Mouse (Mus musculus): ENCODE measurements around the gene Hacd3. TPM values are rescaled to one million over a fixed set of nuclear protein-coding genes. Genes with fewer than 3 reads are reported as not detected.
A peak's percentile ranks its signal among the peaks of the same experiment; 100 is the strongest.

Gene Hacd3
- total and polyA plus RNA-seq, 3 experiments = 30.4 to 68.7 (median 41.5) TPM

DNA sequence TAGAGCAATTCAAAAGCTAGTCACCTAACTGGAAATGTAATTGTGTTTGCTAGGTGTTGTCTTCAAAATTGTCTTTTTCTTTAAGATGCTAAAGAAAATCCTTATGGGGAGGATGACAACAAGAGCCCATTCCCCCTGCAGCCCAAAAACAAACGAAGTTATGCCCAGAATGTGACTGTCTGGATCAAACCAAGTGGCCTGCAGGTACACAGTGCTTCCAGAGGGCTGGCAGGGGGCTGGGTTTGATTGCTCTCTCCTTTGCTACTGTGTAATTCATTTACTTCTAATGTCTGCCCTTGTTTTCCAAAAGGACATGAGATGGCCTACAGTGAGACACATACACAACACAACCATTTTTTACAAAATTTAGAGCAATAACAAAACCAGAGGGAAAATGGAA, 39.6 kb downstream of the Hacd3 start:
- Histone ChIP-seq H3K4me2 (ENCODE audit: insufficient read depth, low read depth, poor library complexity, severe bottlenecking) (no peak overlapping the region), H3K9me3 (replicated peaks; ENCODE audit: low read length) (no peaks in the 10 kb centered on the region), H3K79me2 (replicated peaks; ENCODE audit: control insufficient read depth, extremely low read depth, insufficient read depth, poor library complexity, severe bottlenecking) (no peaks in the 10 kb centered on the region), H3K4me3 (replicated peaks in 1 of 3; ENCODE audit: low read depth in 2 of 3, low read length in 2 of 3, poor library complexity in 1 of 3) (no peak overlapping the region), H3K4me1 (ENCODE audit: control insufficient read depth in 1 of 2, insufficient read depth in 2 of 2) (peaks cover 0 to 14% of the 10 kb centered on the region in 2 experiments; a peak in 2 of 4 replicates), H3K9ac (ENCODE audit: insufficient read depth, low read depth) (no peak overlapping the region), H3K27me3 (replicated peaks) (no peaks in the 10 kb centered on the region), H3K27ac (ENCODE audit: insufficient read depth, low read depth) (no peak overlapping the region), H3K36me3 (replicated peaks in 1 of 2; ENCODE audit: control insufficient read depth in 1 of 2, insufficient read depth in 1 of 2, low read length in 1 of 2) (peaks cover 74 to 99% of the 10 kb centered on the region in 2 experiments)
- TF ChIP-seq TBP (conservative IDR thresholded peaks at IDR 0.05; ENCODE audit: low read depth, low read length) (no peak), PAX5 (IDR thresholded peaks at IDR 0.05; ENCODE audit: low read length) (no peak), ELF1 (IDR thresholded peaks at IDR 0.05; ENCODE audit: low read depth, low read length) (no peak), KAT2A (IDR thresholded peaks at IDR 0.05; ENCODE audit: insufficient replicate concordance, low read length) (no peak), USF2 (conservative IDR thresholded peaks at IDR 0.05; ENCODE audit: low read depth, low read length) (no peak), ZNF384 (IDR thresholded peaks at IDR 0.05; ENCODE audit: low read depth, low read length) (no peak)
- dilution Hi-C loops (cut with MboI; ENCODE audit: extremely low pct_ligation_motif_present, extremely low pct_unique_long_range_greater_than_20kb, low sequenced_read_pairs) = no loop called here
- in situ Hi-C loops (cut with MboI; ENCODE audit: low pct_ligation_motif_present, low pct_unique_long_range_greater_than_20kb, low sequenced_read_pairs) = no loop called here
- no peak for DNase-seq (ENCODE audit: extremely low read depth)

DNA sequence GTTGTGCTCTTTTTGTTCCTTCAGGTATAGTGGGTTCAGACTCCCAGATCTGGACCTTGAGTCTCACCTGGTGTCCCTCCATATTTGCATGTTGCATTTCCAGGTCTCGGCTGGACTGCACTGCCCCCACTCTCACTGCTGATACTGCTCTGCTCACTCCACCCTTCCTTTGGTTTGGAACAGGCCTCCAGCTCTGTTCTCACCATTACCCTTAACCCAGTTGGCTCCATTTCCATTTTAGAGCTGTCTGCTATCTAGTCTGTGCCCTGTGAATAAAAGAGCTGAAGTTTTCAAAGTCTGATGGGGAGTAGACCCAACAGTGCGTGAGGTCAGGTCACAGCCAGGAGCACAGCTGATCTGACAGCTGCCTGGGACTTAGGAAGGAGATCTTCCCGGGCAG, 40.9 kb downstream of the Hacd3 start:
- no peak overlapping the region for H3K4me2 ChIP-seq (ENCODE audit: insufficient read depth, low read depth, poor library complexity, severe bottlenecking)
- H3K4me3 ChIP-seq (replicated peaks in 1 of 3; ENCODE audit: low read depth in 2 of 3, low read length in 2 of 3, poor library complexity in 1 of 3) = no peak overlapping the region
- H3K36me3 ChIP-seq (replicated peaks in 1 of 2; ENCODE audit: control insufficient read depth in 1 of 2, insufficient read depth in 1 of 2, low read length in 1 of 2) = peaks cover 73 to 99% of the 10 kb centered on the region in 2 experiments
- H3K27me3 ChIP-seq (replicated peaks) = no peaks in the 10 kb centered on the region
- no peak for TF ChIP-seq ZNF384 (IDR thresholded peaks at IDR 0.05; ENCODE audit: low read depth, low read length)
- no peak for TF ChIP-seq ETS1 (conservative IDR thresholded peaks at IDR 0.05; ENCODE audit: low read depth, low read length)
- no peak for TF ChIP-seq POLR2A (IDR thresholded peaks at IDR 0.05; ENCODE audit: low read depth, low read length)
- no peak for TF ChIP-seq ELF1 (IDR thresholded peaks at IDR 0.05; ENCODE audit: low read depth, low read length)
- no peak for TF ChIP-seq BHLHE40 (IDR thresholded peaks at IDR 0.05; ENCODE audit: low read depth, low read length)
- TF ChIP-seq RCOR1 (conservative IDR thresholded peaks at IDR 0.05; ENCODE audit: low read depth, low read length) = no peak
- no peak for TF ChIP-seq USF2 (conservative IDR thresholded peaks at IDR 0.05; ENCODE audit: low read depth, low read length)
- dilution Hi-C loops (cut with MboI; ENCODE audit: extremely low pct_ligation_motif_present, extremely low pct_unique_long_range_greater_than_20kb, low sequenced_read_pairs) (no loop called here), in situ Hi-C loops (cut with MboI; ENCODE audit: low pct_ligation_motif_present, low pct_unique_long_range_greater_than_20kb, low sequenced_read_pairs) (no loop called here)
- no peak overlapping the region for H3K27ac ChIP-seq (ENCODE audit: insufficient read depth, low read depth)
- H3K79me2 ChIP-seq (replicated peaks; ENCODE audit: control insufficient read depth, extremely low read depth, insufficient read depth, poor library complexity, severe bottlenecking) = no peaks in the 10 kb centered on the region
- H3K4me1 ChIP-seq (ENCODE audit: control insufficient read depth in 1 of 2, insufficient read depth in 2 of 2) = peaks cover 0 to 14% of the 10 kb centered on the region in 2 experiments; a peak in 2 of 4 replicates
- no peak overlapping the region for H3K9ac ChIP-seq (ENCODE audit: insufficient read depth, low read depth)
- no peaks in the 10 kb centered on the region for H3K9me3 ChIP-seq (replicated peaks; ENCODE audit: low read length)
- no peak for DNase-seq (ENCODE audit: extremely low read depth)

DNA sequence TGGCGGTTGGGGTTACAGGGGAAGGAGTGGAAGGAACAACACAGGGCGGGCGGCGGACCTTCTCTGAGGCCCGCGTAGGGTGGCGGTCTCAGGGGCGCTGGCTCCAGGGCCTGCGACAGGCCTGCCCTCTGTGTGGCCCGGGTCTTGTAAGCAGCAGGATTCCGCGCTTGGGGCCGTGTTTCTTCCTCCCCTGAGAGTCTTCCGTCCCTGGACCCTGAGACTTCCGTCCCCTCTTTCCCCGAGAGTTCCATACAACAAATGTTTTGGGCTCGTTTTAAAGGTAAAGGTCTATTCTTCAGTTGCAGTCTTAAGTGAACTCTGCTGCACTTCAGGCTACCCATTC, 60.5 kb downstream of the Hacd3 start:
- dilution Hi-C loops (cut with MboI; ENCODE audit: extremely low pct_ligation_motif_present, extremely low pct_unique_long_range_greater_than_20kb, low sequenced_read_pairs) (no loop called here), in situ Hi-C loops (cut with MboI; ENCODE audit: low pct_ligation_motif_present, low pct_unique_long_range_greater_than_20kb, low sequenced_read_pairs) (no loop called here)
- peaks cover 12% of the 10 kb centered on the region for H3K79me2 ChIP-seq (replicated peaks; ENCODE audit: control insufficient read depth, extremely low read depth, insufficient read depth, poor library complexity, severe bottlenecking)
- H3K9me3 ChIP-seq (replicated peaks; ENCODE audit: low read length) = no peaks in the 10 kb centered on the region
- H3K4me2 ChIP-seq (ENCODE audit: insufficient read depth, low read depth, poor library complexity, severe bottlenecking) = peak overlapping the region; percentile 19; the same call in 1 of the 2 replicates
- TF ChIP-seq MAX (IDR thresholded peaks at IDR 0.05; ENCODE audit: low read length) (0 out of 2 replicates have a peak, but pooled peaks have one; percentile 5), KAT2A (IDR thresholded peaks at IDR 0.05; ENCODE audit: insufficient replicate concordance, low read length) (0 out of 2 replicates have a peak, but pooled peaks have one; percentile 4), RCOR1 (conservative IDR thresholded peaks at IDR 0.05; ENCODE audit: low read depth, low read length) (no peak), SIN3A (IDR thresholded peaks at IDR 0.05; ENCODE audit: low read length) (no peak; the same call in none of the 2 replicates), ZMIZ1 (IDR thresholded peaks at IDR 0.05; ENCODE audit: low read depth, low read length) (peak; percentile 9; the same call in 1 of the 2 replicates), HCFC1 (IDR thresholded peaks at IDR 0.05; ENCODE audit: low read depth, low read length) (0 out of 2 replicates have a peak, but pooled peaks have one; percentile 27), TBP (conservative IDR thresholded peaks at IDR 0.05; ENCODE audit: low read depth, low read length) (peak; percentile 2; the same call in 1 of the 2 replicates), ZKSCAN1 (IDR thresholded peaks at IDR 0.05; ENCODE audit: borderline replicate concordance, low read depth, low read length) (no peak), MEF2A (IDR thresholded peaks at IDR 0.05; ENCODE audit: borderline replicate concordance, low read depth, low read length) (no peak), ZNF384 (IDR thresholded peaks at IDR 0.05; ENCODE audit: low read depth, low read length) (no peak), UBTF (IDR thresholded peaks at IDR 0.05; ENCODE audit: low read depth, low read length) (peak; percentile 63)
- peak overlapping the region; percentile 66 to 82 (median 68) for H3K4me3 ChIP-seq (replicated peaks in 1 of 3; ENCODE audit: low read depth in 2 of 3, low read length in 2 of 3, poor library complexity in 1 of 3)
- H3K36me3 ChIP-seq (replicated peaks in 1 of 2; ENCODE audit: control insufficient read depth in 1 of 2, insufficient read depth in 1 of 2, low read length in 1 of 2) = peaks cover 28 to 36% of the 10 kb centered on the region in 2 experiments
- H3K27ac ChIP-seq (ENCODE audit: insufficient read depth, low read depth) = peak overlapping the region; percentile 31; the same call in 1 of the 2 replicates
- DNase-seq (ENCODE audit: extremely low read depth) = no peak
- no peaks in the 10 kb centered on the region for H3K27me3 ChIP-seq (replicated peaks)
- H3K4me1 ChIP-seq (ENCODE audit: control insufficient read depth in 1 of 2, insufficient read depth in 2 of 2) = peaks cover 0 to 33% of the 10 kb centered on the region in 2 experiments; a peak in 2 of 4 replicates
- H3K9ac ChIP-seq (ENCODE audit: insufficient read depth, low read depth) = peak overlapping the region; percentile 72
